Mouse (Mus musculus) mature B cell (primary cell): Measurements from ENCODE around the gene Akr1c13.
"Not testable (repeated sequence)": the region's sequence is repeated elsewhere in the genome, so short reads cannot be mapped to it uniquely, and the experiment has no call there.

Source experiments
- in situ Hi-C: fragments of 300-500 bp; cut with MboI; formaldehyde crosslinking; loops from 2 replicates; pipeline ENCODE4 v1.14.3; 2019

Akr1c13 gene

DNA sequence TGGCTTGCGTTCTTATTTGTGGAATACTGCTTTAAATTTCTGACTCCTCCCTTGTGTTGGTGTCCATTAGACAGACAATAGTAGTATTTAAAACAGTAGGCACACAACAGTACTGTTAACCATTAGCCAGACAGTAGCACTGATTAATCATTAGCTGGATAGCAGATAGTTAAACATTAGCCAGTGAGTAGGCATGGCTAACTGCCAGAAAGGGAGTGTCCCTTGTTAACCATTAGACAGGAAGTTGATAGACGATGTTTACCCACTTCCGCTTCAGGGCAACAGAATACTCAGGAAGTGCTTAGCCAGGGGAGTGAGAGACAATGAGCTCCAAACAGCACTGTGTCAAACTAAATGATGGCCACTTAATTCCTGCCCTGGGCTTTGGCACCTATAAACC lies at the start of gene Akr1c13:
Gene Akr1c13, plus strand, starts transcription at position 247 of the 400 bp plus-strand sequence.
- in situ Hi-C loops: no loop called here

DNA sequence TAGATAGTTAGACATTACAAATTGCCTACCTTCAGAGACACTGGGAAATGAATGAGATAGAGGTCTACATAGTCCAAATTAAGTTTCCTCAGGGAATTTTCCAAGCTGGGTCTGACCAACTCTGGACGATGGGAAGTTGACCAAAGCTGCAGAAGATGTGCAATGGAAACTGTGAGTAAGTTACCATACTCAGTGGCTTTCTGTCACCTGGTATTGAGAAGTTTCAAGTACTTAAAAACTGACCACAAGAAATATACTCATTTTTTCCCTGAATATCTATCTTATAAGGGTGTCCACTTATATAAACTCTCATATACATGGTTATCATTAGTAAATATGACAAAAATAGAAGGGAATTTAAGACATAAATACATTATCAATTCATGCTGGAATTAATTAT lies 46.7 kb upstream of the Akr1c13 start:
- in situ Hi-C loops: no loop called here

DNA sequence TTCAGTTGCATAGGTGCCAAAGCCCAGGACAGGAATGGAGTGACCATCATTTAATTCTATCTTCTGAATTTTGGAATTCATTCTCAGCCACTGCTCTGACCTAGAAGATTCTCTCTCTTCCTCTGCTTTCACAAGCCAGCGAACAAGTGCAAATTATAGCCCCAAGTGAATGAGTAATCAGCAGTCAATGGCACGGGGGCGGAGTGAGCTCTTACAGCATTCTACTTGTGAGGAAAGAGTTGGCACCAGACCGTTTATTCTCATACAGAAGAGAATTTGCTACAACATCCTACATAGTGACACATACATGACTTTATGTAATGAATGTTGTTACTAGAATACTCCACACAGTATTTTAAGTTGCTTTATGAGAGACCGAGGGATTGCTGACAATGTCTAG lies 40.4 kb upstream of the Akr1c13 start, which contains the start of gene Akr1c18:
Gene Akr1c18, minus strand, starts transcription at position 137 of the 400 bp plus-strand sequence.
- in situ Hi-C loops: no loop called here

DNA sequence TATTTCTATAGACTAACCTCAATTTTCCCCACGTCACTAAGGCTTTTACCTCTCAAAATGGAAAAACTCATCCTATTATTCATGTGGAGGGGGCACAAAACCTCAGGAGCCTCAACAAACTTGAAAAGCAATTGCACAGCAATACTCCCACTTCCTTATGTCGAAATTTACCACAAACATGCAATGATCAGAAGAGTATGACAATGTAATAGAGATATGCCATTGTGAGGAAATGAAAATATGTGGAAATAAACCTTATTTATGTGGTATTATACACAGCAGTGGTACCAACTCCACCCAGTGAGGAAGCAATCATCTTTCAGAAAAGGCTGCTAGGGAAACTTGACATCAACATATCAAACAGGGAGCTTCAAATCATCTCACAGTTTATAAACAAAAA lies 38.0 kb upstream of the Akr1c13 start:
- in situ Hi-C loops: no loop called here

DNA sequence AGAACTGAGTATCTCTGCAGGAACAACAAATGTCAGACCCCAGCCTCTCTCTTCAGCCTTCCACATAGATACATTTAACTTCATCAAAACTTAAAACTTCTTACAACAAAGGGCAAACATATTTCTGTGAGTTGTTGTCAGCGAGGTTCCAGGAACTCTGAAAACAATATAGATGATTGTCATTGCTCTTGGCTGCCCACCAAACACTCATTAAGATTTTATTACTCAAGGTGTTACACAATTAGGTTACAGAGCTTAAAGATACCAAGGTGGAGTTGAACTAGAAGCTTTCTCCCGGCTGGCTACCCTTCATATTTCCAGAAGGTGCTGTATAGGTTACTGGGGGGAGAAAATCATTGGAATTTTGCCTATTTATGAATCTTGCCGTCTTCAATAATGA lies 37.4 kb upstream of the Akr1c13 start:
- in situ Hi-C loops: no loop called here

DNA sequence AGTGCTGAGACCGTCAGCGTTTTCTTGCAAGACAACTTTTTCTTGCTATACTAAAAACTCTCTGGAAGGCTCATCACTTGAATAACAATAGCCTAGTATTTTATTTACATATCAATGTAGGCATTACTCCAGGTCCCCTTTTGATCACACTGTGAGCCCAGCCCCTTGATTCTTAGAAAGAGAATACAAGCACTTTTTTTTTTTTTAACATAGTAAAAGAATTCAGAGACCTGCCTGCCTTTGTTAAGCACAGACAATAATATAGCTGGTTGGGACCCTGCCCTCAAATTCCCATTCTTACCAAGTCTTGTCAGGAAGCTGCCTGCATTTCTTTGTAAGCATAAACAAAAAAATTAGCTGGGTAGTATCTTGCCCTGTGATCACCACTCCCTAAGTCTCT lies 35.7 kb upstream of the Akr1c13 start:
- in situ Hi-C loops: no loop called here

DNA sequence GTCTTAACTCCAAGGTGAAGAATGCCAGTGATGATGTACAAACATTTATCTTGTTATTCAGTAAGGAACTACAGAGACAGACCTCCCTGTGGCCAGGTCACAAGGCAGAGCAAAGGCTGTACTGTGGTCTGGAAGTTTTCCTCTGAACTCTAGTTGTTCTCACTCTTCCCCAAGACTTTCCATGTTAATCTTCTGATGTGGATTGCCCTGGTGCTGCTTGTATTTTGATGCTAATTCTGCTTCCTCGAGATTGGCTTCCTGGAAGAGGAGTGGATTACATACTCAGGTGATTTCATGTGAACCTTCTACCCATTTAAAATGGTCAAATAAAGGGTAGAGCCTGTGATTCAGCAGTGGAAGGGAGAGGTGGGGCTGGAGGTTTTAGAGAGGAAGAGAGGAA lies 22.9 kb upstream of the Akr1c13 start:
- in situ Hi-C loops: no loop called here

DNA sequence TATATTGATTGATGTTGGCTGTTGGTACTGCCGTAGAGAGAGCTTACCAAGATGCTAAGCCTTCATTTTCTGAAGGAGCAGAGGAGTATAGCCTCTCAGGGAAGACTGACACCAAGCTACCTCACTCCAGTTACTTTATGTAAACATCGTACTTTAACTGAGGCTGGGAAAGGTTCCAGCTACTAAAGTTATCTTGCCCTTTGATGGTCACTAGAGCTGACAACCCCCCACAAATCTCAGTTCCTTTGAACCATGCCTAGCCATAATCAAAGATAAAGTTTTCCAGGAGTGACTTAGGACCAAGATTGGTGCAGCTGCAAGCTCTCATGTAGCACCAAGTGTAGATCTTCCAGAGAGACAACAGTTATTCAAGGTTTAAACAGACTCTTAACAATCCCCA lies 18.0 kb upstream of the Akr1c13 start:
- in situ Hi-C loops: no loop called here

DNA sequence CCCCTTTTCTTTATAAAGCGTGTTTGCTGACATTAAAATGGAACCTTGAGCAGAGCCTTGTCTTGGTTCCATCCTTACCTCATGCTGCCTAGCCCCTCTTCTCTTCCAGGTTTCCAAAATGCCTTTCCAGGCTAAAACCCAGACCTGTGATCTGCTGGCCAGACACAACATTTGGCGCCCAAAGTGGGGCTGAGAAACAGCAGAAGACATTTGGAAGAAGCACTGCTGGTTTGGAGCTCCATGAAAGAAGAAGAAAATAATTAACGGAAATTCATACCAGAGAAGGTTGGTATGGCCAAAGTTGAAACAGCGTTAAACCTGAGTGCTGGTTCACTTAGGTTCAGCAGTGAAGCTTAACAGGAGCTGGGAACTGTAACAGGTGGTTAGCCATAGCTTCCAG lies 9.6 kb upstream of the Akr1c13 start:
- in situ Hi-C loops: not testable (repeated sequence)

DNA sequence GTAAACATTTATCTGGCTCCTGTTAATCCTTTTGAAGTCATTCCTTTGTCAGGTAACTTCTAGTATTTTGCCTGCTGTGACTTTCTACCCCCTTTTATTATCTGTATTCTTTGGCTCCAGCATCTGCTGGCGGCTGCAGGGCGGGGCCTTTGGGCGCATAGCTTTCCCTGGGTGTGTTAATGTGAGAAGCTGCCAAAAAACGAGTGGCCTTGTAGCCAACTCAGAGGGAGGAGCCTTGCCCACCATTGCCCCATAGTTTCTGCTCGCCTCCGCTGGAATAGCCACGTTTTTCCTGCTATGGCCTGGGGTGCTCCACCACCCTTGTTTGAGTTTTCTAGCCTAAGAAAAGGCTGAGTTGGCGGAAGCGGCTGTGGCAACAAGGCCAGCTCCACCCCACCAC lies 7.8 kb upstream of the Akr1c13 start:
- in situ Hi-C loops: no loop called here

DNA sequence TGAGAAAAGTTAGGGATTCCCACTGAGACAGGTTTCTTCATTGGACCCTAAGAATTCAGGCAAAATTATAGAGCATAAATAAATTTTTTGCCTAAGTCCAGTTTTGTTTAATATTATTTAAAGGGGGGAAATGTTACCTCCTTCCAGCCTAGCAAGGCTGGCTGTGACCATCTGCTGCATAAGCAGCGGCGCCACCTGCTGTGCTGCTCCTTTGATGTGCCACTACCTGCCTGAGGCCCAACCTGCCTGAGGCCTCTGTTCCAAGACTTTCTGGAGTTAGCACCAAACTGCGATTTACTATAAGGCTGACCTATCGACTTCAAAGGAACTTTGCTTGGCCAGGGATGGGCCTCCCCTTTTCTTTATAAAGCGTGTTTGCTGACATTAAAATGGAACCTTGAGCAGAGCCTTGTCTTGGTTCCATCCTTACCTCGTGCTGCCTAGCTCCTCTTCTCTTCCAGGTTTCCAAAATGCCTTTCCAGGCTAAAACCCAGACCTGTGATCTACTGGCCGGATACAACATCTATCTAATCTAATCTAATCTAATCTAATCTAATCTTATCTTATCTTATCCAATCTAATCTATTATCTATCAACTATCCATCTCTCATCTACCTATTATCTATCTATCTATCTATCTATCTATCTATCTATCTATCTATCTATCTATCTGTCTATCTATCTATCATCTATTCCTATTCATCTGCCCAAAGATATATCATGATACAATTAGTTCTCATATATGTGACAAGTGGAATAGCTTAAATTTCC lies 4.1 kb upstream of the Akr1c13 start:
- in situ Hi-C loops: not testable (repeated sequence)

DNA sequence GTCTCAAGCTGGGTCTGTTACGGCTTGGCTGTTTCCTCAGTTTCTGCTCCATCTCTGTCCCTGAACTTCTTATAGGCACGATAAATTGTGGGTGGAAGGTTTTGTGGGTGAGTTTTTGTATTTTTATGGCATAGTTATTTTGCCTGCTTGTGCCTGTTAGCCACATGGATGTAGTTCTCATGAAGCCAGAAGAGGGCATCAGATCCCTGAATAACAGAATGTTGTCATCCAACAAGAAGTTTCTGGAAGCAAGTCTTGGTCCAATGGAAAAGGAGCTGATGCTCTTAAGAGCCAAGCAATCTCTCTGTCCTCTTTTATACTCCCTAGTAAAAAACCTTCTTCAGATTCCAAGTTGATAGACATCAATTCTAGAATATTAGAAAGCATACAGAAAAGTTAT lies 2.8 kb upstream of the Akr1c13 start:
- in situ Hi-C loops: no loop called here

DNA sequence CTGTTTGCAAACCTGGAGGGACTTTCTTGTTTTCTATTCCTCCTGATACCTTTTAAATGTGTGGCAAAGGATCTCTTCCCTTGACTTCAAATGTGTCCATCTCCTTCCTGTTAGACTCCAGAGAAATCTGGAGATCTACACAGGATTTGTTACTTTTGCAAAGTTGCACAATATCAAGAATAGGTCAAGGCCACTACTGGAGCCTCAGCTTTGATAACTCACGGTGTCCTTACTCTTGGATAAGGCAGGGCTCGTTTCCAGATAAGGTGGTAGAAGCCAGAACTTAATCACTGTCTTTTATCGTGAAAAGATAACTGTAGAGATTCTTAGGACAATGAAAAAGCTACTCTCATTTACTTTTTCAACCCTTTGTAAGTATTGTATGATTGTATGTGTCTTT lies 1.6 kb downstream of the Akr1c13 start:
- in situ Hi-C loops: no loop called here

DNA sequence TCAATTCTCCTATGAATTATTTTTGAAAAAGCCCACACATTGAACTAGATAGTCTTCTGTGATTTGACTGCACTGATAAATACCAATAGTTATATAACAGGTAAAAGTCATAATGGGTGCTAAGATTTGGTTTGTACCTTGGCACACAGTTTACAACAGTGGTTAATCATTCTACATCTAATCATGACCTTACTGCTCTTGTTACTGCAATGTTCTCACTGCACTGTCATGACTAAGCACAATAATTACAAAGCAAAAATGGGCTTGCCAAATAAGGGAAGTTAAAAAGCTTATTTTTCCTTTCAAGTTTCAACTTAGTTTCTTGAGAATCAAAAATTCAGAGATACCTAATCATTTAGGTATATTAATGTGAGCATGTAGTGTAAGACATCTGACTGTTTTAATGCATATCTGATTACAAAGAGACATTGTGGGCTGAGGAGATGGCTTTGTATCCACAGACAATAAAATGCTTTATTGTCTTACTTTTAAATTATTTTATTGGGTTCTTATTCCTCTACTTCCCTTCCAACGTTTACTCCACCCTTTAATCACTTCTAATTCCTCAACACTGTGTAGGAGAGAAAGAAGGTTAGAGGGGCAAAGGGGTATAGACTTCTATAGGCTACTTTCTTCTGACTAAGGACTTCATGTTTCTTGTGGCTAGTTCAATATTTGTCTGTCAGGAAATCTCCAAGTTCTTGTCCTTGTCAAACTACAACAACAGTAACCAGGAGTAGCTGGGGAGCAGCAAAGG lies 15.4 kb downstream of the Akr1c13 start:
- in situ Hi-C loops: no loop called here

DNA sequence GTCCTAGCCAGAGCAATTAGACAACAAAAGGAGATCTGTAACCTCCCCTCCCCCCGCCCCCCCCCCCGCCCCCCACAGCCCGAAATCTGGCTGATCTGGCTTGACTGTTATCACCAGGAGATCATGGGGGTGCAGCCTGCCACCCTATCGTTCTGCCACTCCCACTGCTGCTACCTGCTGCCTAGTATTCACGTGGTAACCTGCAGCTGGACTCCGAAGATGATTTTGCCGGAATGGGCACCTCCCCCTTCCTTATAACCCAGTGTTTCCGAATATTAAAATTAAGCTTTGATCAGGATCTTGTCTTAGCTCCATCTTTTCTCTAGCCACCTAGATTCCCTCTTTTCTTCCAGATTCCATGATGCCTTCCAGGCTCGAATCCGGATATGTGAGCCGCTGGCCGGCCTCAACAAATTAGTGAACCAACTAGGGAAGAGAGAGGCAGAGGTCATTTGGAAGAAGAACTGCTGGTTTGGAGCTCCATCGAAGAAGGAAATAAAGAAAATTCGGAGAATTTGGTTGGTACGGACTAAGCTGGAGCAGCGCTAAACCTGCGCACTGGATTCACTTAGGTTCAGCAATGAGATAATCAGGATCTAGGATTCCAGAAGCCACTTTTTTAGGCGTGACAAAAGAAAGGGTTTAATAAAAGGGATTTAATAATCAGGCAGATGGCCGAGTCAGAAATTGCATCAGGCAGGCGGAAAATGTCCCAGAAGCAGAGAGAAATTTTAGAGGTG lies 20.8 kb downstream of the Akr1c13 start:
- in situ Hi-C loops: no loop called here

DNA sequence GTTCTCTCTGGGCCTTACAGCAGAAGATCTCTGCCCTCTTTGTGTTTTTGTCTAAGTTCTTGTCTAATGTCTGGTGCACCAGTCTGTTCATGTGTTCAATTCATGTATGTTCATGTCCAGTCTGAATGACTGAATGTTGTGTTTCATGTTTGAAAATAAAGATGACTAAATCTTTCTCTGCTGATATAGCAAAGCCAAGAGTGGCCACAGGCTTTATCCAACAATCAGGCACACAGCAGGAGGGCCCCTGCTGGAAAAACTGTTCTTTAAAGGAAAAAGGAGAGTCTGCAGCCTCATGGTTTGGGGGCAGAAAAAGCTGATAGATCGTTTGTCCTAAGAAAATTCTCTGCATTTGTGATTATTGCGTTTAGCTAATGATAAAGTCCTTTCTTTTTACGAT lies 21.4 kb downstream of the Akr1c13 start:
- in situ Hi-C loops: no loop called here

DNA sequence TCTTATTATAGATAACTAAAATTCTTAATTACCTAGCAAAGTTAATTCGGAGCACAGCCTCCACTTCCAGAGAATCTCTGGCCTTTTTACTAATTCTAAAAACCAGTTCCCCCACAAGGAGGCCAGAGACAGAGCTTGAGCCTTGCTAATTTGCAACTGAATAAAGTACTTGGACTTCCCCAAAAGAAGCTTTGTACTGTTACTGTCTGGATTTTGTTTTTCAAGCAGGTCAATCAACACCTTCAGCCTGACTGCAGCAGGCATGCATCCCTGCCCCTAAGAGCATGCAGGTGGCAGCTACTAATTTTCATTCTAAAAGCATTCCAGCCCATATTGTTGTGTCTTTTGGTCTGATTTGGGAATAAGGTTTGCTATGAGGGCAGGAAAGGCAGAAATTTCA lies 24.5 kb downstream of the Akr1c13 start:
- in situ Hi-C loops: not testable (repeated sequence)

DNA sequence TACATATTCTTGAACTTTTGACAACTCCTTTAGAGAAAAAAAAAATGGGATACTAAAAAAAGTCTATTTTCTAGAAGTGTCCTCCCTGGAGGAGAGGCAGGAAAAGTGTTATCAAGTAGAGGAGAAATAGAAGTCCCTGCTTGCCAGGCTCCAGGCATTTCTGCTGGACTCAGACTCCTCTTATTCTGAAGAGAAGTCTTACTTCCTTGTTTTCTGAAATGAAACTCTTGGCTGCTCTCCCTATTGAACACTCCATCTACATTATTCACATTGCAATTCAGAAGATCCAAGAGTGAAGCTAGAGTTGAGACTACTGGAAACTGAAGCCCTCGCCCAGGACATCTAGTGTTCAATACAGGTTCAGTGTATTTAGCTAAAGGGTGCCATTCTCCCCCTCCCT lies 37.5 kb downstream of the Akr1c13 start, which contains the start of gene Akr1c19:
Gene Akr1c19, plus strand, starts transcription at position 260 of the 400 bp plus-strand sequence.
- in situ Hi-C loops: no loop called here

DNA sequence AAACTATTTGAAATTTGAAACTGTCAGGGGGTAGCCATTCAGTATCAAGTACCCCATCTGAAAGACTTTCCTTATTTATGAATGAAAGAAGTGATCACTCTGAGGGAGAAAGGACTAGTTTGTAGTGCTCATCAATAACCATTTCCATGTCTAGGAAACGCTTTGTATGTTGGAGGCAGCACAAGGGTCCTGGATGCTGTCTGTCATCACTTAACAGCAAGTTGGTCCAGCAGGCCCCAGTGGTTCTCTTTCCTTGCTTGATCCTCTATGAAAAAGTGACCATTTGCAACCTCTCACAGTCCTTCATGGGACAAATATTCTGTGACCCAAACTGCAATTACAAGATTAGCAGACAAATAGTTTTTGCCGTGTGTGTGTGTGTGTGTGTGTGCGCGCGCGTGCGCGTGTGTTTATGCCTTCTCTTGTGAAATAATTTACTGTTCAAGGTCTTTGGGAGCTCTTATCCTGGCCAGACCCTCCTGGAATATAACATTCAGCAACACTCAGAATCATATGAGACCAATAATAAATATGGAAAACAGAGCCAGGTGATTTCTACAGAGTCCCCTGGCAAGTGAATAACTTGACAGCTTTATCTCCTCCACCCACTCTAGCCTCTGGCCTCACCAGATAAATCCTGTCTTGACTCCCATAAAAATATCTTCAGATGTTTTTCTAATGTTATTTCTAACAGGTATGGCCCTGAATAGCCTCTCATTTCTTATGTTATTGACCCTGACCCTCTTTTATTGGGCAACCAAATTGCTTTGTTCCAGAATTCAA lies 40.1 kb downstream of the Akr1c13 start:
- in situ Hi-C loops: no loop called here

DNA sequence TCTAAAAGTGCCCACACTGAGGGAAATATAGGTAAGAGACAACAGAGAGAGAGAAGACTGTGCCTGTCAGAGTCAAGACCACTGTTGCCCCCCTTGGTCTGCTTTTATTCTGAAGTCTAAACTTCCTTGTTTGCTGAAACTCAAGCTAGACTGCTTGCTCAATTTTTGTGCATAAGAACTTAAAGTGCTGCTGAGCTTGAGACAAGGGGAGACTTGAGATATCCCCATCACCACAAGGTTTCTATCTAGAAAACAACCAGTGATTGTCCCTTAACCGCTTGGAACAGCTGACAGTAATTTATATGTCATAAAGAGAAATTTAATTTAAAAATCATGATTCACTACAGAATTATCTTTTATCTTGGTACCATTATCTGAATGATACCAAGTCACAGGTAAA lies 42.2 kb downstream of the Akr1c13 start:
- in situ Hi-C loops: no loop called here

DNA sequence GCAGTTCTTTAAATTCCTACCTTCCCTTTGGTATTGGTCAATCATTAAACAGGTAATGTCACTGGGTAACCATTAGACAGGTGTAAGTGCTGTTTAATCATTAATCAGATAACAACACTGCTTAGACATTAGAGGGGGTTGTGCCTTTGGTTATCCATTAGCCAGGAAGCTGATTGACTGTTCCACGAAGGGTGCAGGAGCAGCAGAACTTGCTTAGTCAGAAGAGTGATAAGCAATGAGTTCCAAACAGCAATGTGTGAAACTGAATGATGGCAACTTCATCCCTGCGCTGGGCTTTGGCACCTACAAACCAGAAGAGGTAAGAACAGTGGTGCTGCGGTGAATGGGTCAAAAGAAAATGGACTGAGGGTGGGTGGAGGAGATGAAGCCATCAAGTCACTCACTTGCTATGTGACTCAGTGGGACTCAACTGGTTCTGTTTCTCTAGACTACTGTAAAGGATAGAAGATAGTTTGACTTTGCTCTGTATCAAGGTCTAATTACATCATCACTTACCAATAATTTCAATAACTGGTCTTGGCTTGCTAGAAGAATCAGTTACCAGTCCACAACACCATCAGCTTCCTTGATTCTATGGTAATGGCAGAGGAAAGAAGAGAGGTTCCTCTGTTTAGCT lies 42.7 kb downstream of the Akr1c13 start:
- in situ Hi-C loops: no loop called here
